Mouse (Mus musculus) liver, embryonic 14.5 days (tissue): ENCODE measurements at regions not wholly inside any gene's neighbourhood (a gene's known extent, or its start where the extent isn't known, plus 50 kb on each side); places are given as distances from the start of the nearest gene placed in this dataset.
"Not testable (repeated sequence)": the region's sequence is repeated elsewhere in the genome, so short reads cannot be mapped to it uniquely, and the experiment has no call there.

Experiments
- ATAC-seq: fragments of 200-750 bp; cut with Nextera tagmentation; 2 replicates; pipeline ENCODE4 v1.8.0; 2017; ENCODE audit warnings: moderate number of reproducible peaks, mild to moderate bottlenecking, moderate library complexity; ENCODE audit not compliant: insufficient read depth
- DNase-seq, 3 experiments: peaks; one replicate each; pipeline ENCODE4 v3.0.0-alpha.2; 2012 to 2013; ENCODE audit warnings: low read depth in 3 of 3, low spot score in 3 of 3
- H3K27ac ChIP-seq: fragments of 300-500 bp; sonication (generic); 2 replicates; pipeline ENCODE4 v1.5.1; 2014; ENCODE audit warnings: moderate library complexity, mild to moderate bottlenecking, control low read depth, inconsistent platforms
- H3K27me3 ChIP-seq: fragments of 300-500 bp; sonication (generic); 2 replicates; pipeline ENCODE4 v1.6.1; 2014; ENCODE audit warnings: mild to moderate bottlenecking, low read length, moderate library complexity; ENCODE audit not compliant: control insufficient read depth, insufficient read depth
- H3K36me3 ChIP-seq: fragments of 300-500 bp; sonication (generic); replicated peaks from 2 replicates; pipeline ENCODE4 v1.6.1; 2014; ENCODE audit warnings: low read depth; ENCODE audit not compliant: control insufficient read depth, insufficient read depth
- H3K4me1 ChIP-seq, 2 experiments: fragments of 200-500 bp in 1 of 2; fragments of 300-500 bp in 1 of 2; sonication (generic) in 1 of 2; replicated peaks; 2 replicates each; pipeline ENCODE4 v1.6.1; 2012 to 2014; ENCODE audit warnings: antibody characterized with exemption in 1 of 2, inconsistent platforms in 1 of 2, low read length in 1 of 2; ENCODE audit not compliant: control insufficient read depth in 2 of 2, insufficient read depth in 2 of 2
- H3K4me2 ChIP-seq: fragments of 300-500 bp; sonication (generic); 2 replicates; pipeline ENCODE4 v1.6.1; 2014; ENCODE audit warnings: low read depth, mild to moderate bottlenecking, control low read depth, moderate library complexity
- H3K4me3 ChIP-seq, 2 experiments: fragments of 200-500 bp in 1 of 2; fragments of 300-500 bp in 1 of 2; sonication (generic) in 1 of 2; 2 replicates each; pipeline ENCODE4 v1.5.1; 2012 to 2014; ENCODE audit warnings: low read depth in 2 of 2, low read length in 2 of 2, mild to moderate bottlenecking in 2 of 2, control low read depth in 1 of 2, inconsistent platforms in 1 of 2, moderate library complexity in 1 of 2; ENCODE audit not compliant: insufficient read depth in 1 of 2
- H3K9ac ChIP-seq: fragments of 300-500 bp; sonication (generic); replicated peaks from 2 replicates; pipeline ENCODE4 v1.6.1; 2014; ENCODE audit warnings: mild to moderate bottlenecking, control low read depth, moderate library complexity
- H3K9me3 ChIP-seq: fragments of 300-500 bp; sonication (generic); 2 replicates; pipeline ENCODE4 v1.6.1; 2016; ENCODE audit warnings: low read length, mixed read lengths; ENCODE audit not compliant: control insufficient read depth
- WGBS: fragments of 180-500 bp; shearing (Covaris S2); extraction: QIAGEN DNeasy Blood & Tissue Kit; methylation state at CpG from one replicate; pipeline ENCODE4 v1.1.7; 2014; ENCODE audit not compliant: insufficient replicate concordance; 5-methylcytosine and 5-hydroxymethylcytosine counted together

- not testable (repeated sequence) for DNase-seq, H3K27me3 ChIP-seq, H3K9me3 ChIP-seq, ATAC-seq, H3K4me3 ChIP-seq, H3K4me2 ChIP-seq, H3K27ac ChIP-seq, H3K9ac ChIP-seq, H3K36me3 ChIP-seq, H3K4me1 ChIP-seq
- WGBS, result 54% methylated on average over 5 of the region's 6 CpGs
These were observed 753.1 kb downstream of the Gm10330 start for GRCm38 (mm10) chr12:23026976-23027375.

DNA sequence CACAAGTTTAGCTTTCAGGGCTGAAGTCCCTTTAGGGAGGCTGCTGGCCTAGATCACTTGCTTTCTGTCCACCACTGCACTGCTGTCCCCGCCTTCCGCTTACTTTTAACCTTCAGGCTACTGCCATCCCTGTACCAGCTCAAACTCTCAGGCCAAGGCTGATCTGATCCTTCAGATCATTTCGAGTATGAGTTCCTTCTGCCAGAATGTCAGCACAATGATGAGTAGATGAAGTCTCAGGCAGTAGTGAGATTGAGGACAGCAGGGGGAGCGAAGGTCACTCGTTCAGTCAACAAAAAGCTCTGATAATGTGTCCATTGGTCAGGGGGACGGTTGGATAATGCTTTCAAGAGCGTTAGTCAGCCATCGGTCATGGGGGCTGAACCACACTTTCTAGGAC, 756.5 kb downstream of the Gm10330 start:
- not testable (repeated sequence) for DNase-seq, H3K4me1 ChIP-seq, H3K36me3 ChIP-seq, H3K27me3 ChIP-seq, H3K4me3 ChIP-seq, H3K9me3 ChIP-seq, H3K9ac ChIP-seq, ATAC-seq, H3K4me2 ChIP-seq, H3K27ac ChIP-seq
- 62% methylated on average over 8 of the region's 8 CpGs for WGBS

DNA sequence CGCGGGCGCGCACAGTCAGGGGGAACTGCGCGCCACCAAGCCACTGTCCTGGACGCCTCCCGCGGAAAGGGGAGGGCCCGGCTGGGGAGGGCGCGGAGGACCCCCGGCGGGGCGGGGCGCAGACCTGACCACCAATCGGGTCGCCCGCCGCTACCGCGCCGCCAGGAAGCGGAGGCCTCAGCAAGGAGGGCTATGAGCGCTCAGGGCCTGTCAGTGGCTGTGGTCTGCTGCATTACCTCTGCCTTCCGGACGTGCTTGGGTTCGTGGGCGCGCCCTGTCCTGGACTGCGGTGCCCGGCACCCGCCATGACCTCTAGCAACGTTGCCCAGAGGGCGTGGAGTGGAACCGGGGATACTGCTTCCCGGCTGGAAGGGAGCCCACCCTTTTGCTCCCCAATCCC, 769.9 kb downstream of the Gm10330 start:
- not testable (repeated sequence) for ATAC-seq

GRCm38 (mm10) chr12:23009662-23010061, 770.4 kb downstream of the Gm10330 start:
- not testable (repeated sequence) for H3K9me3 ChIP-seq, H3K27me3 ChIP-seq, H3K4me1 ChIP-seq, H3K36me3 ChIP-seq, ATAC-seq, DNase-seq, H3K9ac ChIP-seq, H3K27ac ChIP-seq
- H3K4me3 ChIP-seq, result peak overlapping the region; percentile 34 to 49
- H3K4me2 ChIP-seq, result 0 out of 2 replicates have a peak overlapping the region, but pooled peaks have one; percentile 22
- WGBS, result under 1% methylated on average over 24 of the region's 48 CpGs

More for the DNA sequence above, 769.9 kb downstream of the Gm10330 start:
- H3K36me3 ChIP-seq, H3K9ac ChIP-seq, H3K27ac ChIP-seq, DNase-seq, H3K4me1 ChIP-seq, H3K9me3 ChIP-seq, H3K27me3 ChIP-seq: not testable (repeated sequence)
- WGBS, result 2% methylated on average over 15 of the region's 37 CpGs
- Histone ChIP-seq H3K4me3 (peak overlapping the region; percentile 33 to 34; a peak in 3 of 4 replicates), H3K4me2 (peak overlapping the region; percentile 28; the same call in 1 of the 2 replicates)
